Mouse (Mus musculus): Measurements from ENCODE around the gene Best2. TPM values are rescaled to one million over a fixed set of nuclear protein-coding genes. Genes with fewer than 3 reads are reported as not detected.

Gene Best2
- total and polyA plus RNA-seq, 3 experiments = 0.04 to 0.13 TPM; not detected in 1

GRCm38 (mm10) chr8:84973079-84973478 is 41.3 kb downstream of the Best2 start:
- Histone ChIP-seq H3K27ac (ENCODE audit: control insufficient read depth, low read depth, low read length) (peak overlapping the region; percentile 41), H3K9ac (ENCODE audit: control insufficient read depth, low read depth, low read length, poor library complexity, severe bottlenecking) (no peak overlapping the region), H3K79me2 (ENCODE audit: control insufficient read depth, insufficient read depth, low read length, poor library complexity) (peaks cover 40% of the 10 kb centered on the region), H3K9me3 (replicated peaks; ENCODE audit: insufficient read depth, low read length) (no peaks in the 10 kb centered on the region), H3K4me1 (ENCODE audit: control insufficient read depth in 1 of 2, insufficient read depth in 2 of 2, low read length in 2 of 2) (peaks cover 4 to 30% of the 10 kb centered on the region in 2 experiments; a peak in 2 of 4 replicates), H3K36me3 (ENCODE audit: control insufficient read depth in 1 of 2, insufficient read depth in 2 of 2, low read length in 2 of 2) (peaks cover 4 to 22% of the 10 kb centered on the region in 2 experiments; a peak in 3 of 4 replicates), H3K27me3 (ENCODE audit: control insufficient read depth in 1 of 2, insufficient read depth in 2 of 2, low read length in 2 of 2) (no peaks in the 10 kb centered on the region), H3K4me3 (ENCODE audit: control insufficient read depth in 1 of 2, insufficient read depth in 1 of 2, low read depth in 2 of 2, low read length in 2 of 2) (no peak overlapping the region)
- TF ChIP-seq TBP (IDR thresholded peaks at IDR 0.05; ENCODE audit: low read depth, low read length) (no peak), RCOR1 (IDR thresholded peaks at IDR 0.05; ENCODE audit: low read depth, low read length) (no peak), SMC3 (IDR thresholded peaks at IDR 0.05; ENCODE audit: low read depth, low read length) (no peak), UBTF (IDR thresholded peaks at IDR 0.05; ENCODE audit: borderline replicate concordance, insufficient read depth, low read depth, low read length) (no peak), MAX (IDR thresholded peaks at IDR 0.05; ENCODE audit: low read length) (no peak), JUND (IDR thresholded peaks at IDR 0.05; ENCODE audit: low read depth, low read length) (no peak), MYB (IDR thresholded peaks at IDR 0.05; ENCODE audit: low read depth, low read length) (no peak), ZNF384 (IDR thresholded peaks at IDR 0.05; ENCODE audit: low read depth, low read length) (no peak), NRF1 (IDR thresholded peaks at IDR 0.05; ENCODE audit: insufficient read depth, low read depth, low read length, poor library complexity, severe bottlenecking) (no peak), CHD1 (IDR thresholded peaks at IDR 0.05; ENCODE audit: low read depth, low read length) (no peak)
- no peak for DNase-seq (ENCODE audit: low read depth, low spot score)

- Histone ChIP-seq H3K9me3 (replicated peaks; ENCODE audit: insufficient read depth, low read length) (no peaks in the 10 kb centered on the region), H3K79me2 (ENCODE audit: control insufficient read depth, insufficient read depth, low read length, poor library complexity) (peaks cover 22% of the 10 kb centered on the region), H3K9ac (ENCODE audit: control insufficient read depth, low read depth, low read length, poor library complexity, severe bottlenecking) (peak overlapping the region; percentile 91), H3K27ac (ENCODE audit: control insufficient read depth, low read depth, low read length) (peak overlapping the region; percentile 84), H3K4me3 (ENCODE audit: control insufficient read depth in 1 of 2, insufficient read depth in 1 of 2, low read depth in 2 of 2, low read length in 2 of 2) (peak overlapping the region; percentile 65 to 73), H3K27me3 (ENCODE audit: control insufficient read depth in 1 of 2, insufficient read depth in 2 of 2, low read length in 2 of 2) (no peaks in the 10 kb centered on the region), H3K36me3 (ENCODE audit: control insufficient read depth in 1 of 2, insufficient read depth in 2 of 2, low read length in 2 of 2) (peaks cover 4 to 38% of the 10 kb centered on the region in 2 experiments; a peak in 3 of 4 replicates), H3K4me1 (ENCODE audit: control insufficient read depth in 1 of 2, insufficient read depth in 2 of 2, low read length in 2 of 2) (peaks cover 9 to 47% of the 10 kb centered on the region in 2 experiments)
- TF ChIP-seq TBP (IDR thresholded peaks at IDR 0.05; ENCODE audit: low read depth, low read length) (peak; percentile 79), MYB (IDR thresholded peaks at IDR 0.05; ENCODE audit: low read depth, low read length) (no peak), TAL1 (IDR thresholded peaks at IDR 0.05; ENCODE audit: low read length) (peak; percentile 93), POLR2A (IDR thresholded peaks at IDR 0.05; ENCODE audit: control insufficient read depth in 1 of 2, insufficient read depth in 1 of 2, low read depth in 1 of 2, low read length in 2 of 2, poor library complexity in 1 of 2) (peak; percentile 58 to 73; a peak in 2 of 4 replicates), MEF2A (IDR thresholded peaks at IDR 0.05; ENCODE audit: extremely low read depth, insufficient replicate concordance, low read depth, low read length, poor library complexity, severe bottlenecking) (no peak), CHD2 (IDR thresholded peaks at IDR 0.05; ENCODE audit: low read length) (no peak), EP300 (IDR thresholded peaks at IDR 0.05; ENCODE audit: low read depth in 1 of 2, low read length in 2 of 2) (peak; percentile 91 to 95), ETS1 (IDR thresholded peaks at IDR 0.05; ENCODE audit: low read depth, low read length) (peak; percentile 94), NELFE (IDR thresholded peaks at IDR 0.05; ENCODE audit: low read depth, low read length) (peak; percentile 55; the same call in 1 of the 2 replicates), SIN3A (IDR thresholded peaks at IDR 0.05; ENCODE audit: low read length) (peak; percentile 87), MAZ (IDR thresholded peaks at IDR 0.05; ENCODE audit: low read depth, low read length) (peak; percentile 83; the same call in 1 of the 2 replicates), MXI1 (IDR thresholded peaks at IDR 0.05; ENCODE audit: low read depth, low read length) (peak; percentile 60; the same call in 1 of the 2 replicates), TCF12 (IDR thresholded peaks at IDR 0.05; ENCODE audit: low read depth, low read length) (peak; percentile 98), POLR2AphosphoS2 (IDR thresholded peaks at IDR 0.05; ENCODE audit: low read length) (peak; percentile 64), ZMIZ1 (IDR thresholded peaks at IDR 0.05; ENCODE audit: low read depth, low read length) (peak; percentile 58; the same call in 1 of the 2 replicates), MAX (IDR thresholded peaks at IDR 0.05; ENCODE audit: low read length) (peak; percentile 67; the same call in 1 of the 2 replicates), KAT2A (conservative IDR thresholded peaks at IDR 0.05; ENCODE audit: low read depth, low read length) (no peak), HCFC1 (IDR thresholded peaks at IDR 0.05; ENCODE audit: low read depth, low read length) (0 out of 2 replicates have a peak, but pooled peaks have one; percentile 14), RCOR1 (IDR thresholded peaks at IDR 0.05; ENCODE audit: low read depth, low read length) (peak; percentile 90), E2F4 (IDR thresholded peaks at IDR 0.05; ENCODE audit: borderline replicate concordance, low read depth, low read length) (no peak), NRF1 (IDR thresholded peaks at IDR 0.05; ENCODE audit: insufficient read depth, low read depth, low read length, poor library complexity, severe bottlenecking) (no peak), GATA1 (IDR thresholded peaks at IDR 0.05; ENCODE audit: low read depth, low read length) (peak; percentile 97)
- DNase-seq (ENCODE audit: low read depth, low spot score) = peak; percentile 94
Observed at GRCm38 (mm10) chr8:84970913-84971312, 43.4 kb downstream of the Best2 start.

All from MEL (cell line).